In the genomic region with DNA sequence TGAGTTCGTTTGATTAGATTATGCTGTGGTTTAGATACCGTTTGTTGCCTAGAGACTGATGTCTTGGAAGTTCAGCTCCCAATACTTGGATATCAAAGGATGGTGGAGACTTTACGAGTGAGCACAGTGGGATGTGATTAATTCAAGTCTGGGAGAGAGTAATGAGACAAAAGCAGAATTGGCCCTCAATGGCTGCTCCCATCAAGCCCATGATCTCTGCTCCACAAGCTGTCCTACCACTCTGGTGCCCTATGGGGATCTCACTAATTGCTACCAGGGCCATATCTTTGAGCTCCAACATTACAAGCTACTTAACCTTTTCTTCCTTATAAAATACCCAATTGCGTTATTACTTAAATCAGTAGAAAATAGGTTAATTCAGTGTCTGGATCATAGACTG, we compare ENCODE assay signal across 24 mouse cellular contexts. TPM values are rescaled to one million over a fixed set of nuclear protein-coding genes. Genes with fewer than 3 reads are reported as not detected.
DNase-seq lines count a peak whose midpoint lies in the region; ATAC-seq and TF ChIP-seq lines count a peak whose summit lies in the region.
"Had no signal": no experiment of that assay in that cellular context is flagged by ENCODE, and none has a peak within 500 bp of the region (broad histone marks: within the 10 kb centered on the region; RNA-seq: fewer than 3 reads in every experiment).

No protein-coding gene starts in this region.

- no peak overlapping the region for H3K4me3 ChIP-seq in forebrain, embryonic 11.5 days (ENCODE audit: low read depth, low read length)
- no peak overlapping the region for H3K4me3 ChIP-seq in forebrain, postnatal 0 days (ENCODE audit: low read depth, low read length)
- no peak overlapping the region for H3K4me3 ChIP-seq in midbrain, embryonic 12.5 days
- no peak overlapping the region for H3K4me3 ChIP-seq in midbrain, embryonic 10.5 days
- H3K4me3 ChIP-seq: embryonic facial prominence, embryonic 13.5 days; heart, embryonic 10.5 days; hindbrain, embryonic 13.5 days had no signal

- peak; percentile 88 for ATAC-seq in forebrain, embryonic 11.5 days (replicated peaks; ENCODE audit: low FRiP score)
- no peak for ATAC-seq in forebrain, postnatal 0 days
- peak; percentile 54 for ATAC-seq in midbrain, embryonic 12.5 days (ENCODE audit: low FRiP score, low read depth)
- ATAC-seq: intestine, embryonic 16.5 days had no signal

- H3K27me3 ChIP-seq in forebrain, embryonic 11.5 days (ENCODE audit: control insufficient read depth, insufficient read depth, low read length), result no peaks in the 10 kb centered on the region
- no peaks in the 10 kb centered on the region for H3K27me3 ChIP-seq in forebrain, postnatal 0 days (ENCODE audit: insufficient read depth, low read length)
- no peaks in the 10 kb centered on the region for H3K27me3 ChIP-seq in midbrain, embryonic 12.5 days
- no peaks in the 10 kb centered on the region for H3K27me3 ChIP-seq in midbrain, embryonic 10.5 days (ENCODE audit: low read depth, poor library complexity, severe bottlenecking)
- H3K27me3 ChIP-seq: CH12.LX; embryonic facial prominence, embryonic 13.5 days; hindbrain, embryonic 13.5 days had no signal

- H3K27ac ChIP-seq in forebrain, embryonic 11.5 days (ENCODE audit: low read depth, low read length), result no peak overlapping the region
- H3K27ac ChIP-seq in forebrain, postnatal 0 days (ENCODE audit: low read depth, low read length), result no peak overlapping the region
- H3K27ac ChIP-seq in midbrain, embryonic 12.5 days (replicated peaks), result no peak overlapping the region
- no peak overlapping the region for H3K27ac ChIP-seq in midbrain, embryonic 10.5 days (replicated peaks)
- H3K27ac ChIP-seq: embryonic facial prominence, embryonic 13.5 days; heart, embryonic 10.5 days; hindbrain, embryonic 13.5 days had no signal

- H3K9ac ChIP-seq in forebrain, embryonic 11.5 days (ENCODE audit: low read length), result no peak overlapping the region
- no peak overlapping the region for H3K9ac ChIP-seq in forebrain, postnatal 0 days
- no peak overlapping the region for H3K9ac ChIP-seq in midbrain, embryonic 12.5 days (replicated peaks)
- H3K9ac ChIP-seq: embryonic facial prominence, embryonic 13.5 days; hindbrain, embryonic 13.5 days had no signal

- no peak overlapping the region for H3K4me2 ChIP-seq in forebrain, embryonic 11.5 days (ENCODE audit: low read depth, low read length, severe bottlenecking)
- H3K4me2 ChIP-seq in forebrain, postnatal 0 days (ENCODE audit: low read depth), result no peak overlapping the region
- no peak overlapping the region for H3K4me2 ChIP-seq in midbrain, embryonic 12.5 days (replicated peaks)
- H3K4me2 ChIP-seq: embryonic facial prominence, embryonic 13.5 days; hindbrain, embryonic 13.5 days had no signal

- TF ChIP-seq POLR2A in brain, embryonic 14.5 days (IDR thresholded peaks at IDR 0.05; ENCODE audit: borderline replicate concordance, extremely low read depth, insufficient read depth, insufficient read length, poor library complexity, severe bottlenecking), result no peak

- TF ChIP-seq CTCF in forebrain, postnatal 0 days (IDR thresholded peaks at IDR 0.05; ENCODE audit: low read depth), result no peak
- no peak for TF ChIP-seq CTCF in brain, embryonic 14.5 days (IDR thresholded peaks at IDR 0.05; ENCODE audit: borderline replicate concordance, extremely low read depth, insufficient read depth, insufficient read length)

- H3K4me1 ChIP-seq in forebrain, embryonic 11.5 days (replicated peaks; ENCODE audit: control insufficient read depth, insufficient read depth, low read length), result no peaks in the 10 kb centered on the region
- H3K4me1 ChIP-seq in forebrain, postnatal 0 days (ENCODE audit: insufficient read depth), result no peaks in the 10 kb centered on the region
- H3K4me1 ChIP-seq in midbrain, embryonic 12.5 days, result no peaks in the 10 kb centered on the region; the same call in 1 of the 2 replicates
- no peaks in the 10 kb centered on the region; the same call in 1 of the 2 replicates for H3K4me1 ChIP-seq in midbrain, embryonic 10.5 days
- H3K4me1 ChIP-seq: embryonic facial prominence, embryonic 13.5 days; heart, embryonic 10.5 days; hindbrain, embryonic 13.5 days had no signal

- no peaks in the 10 kb centered on the region for H3K36me3 ChIP-seq in forebrain, embryonic 11.5 days (ENCODE audit: control insufficient read depth, insufficient read depth, low read length)
- H3K36me3 ChIP-seq in forebrain, postnatal 0 days (ENCODE audit: insufficient read depth), result no peaks in the 10 kb centered on the region
- no peaks in the 10 kb centered on the region for H3K36me3 ChIP-seq in midbrain, embryonic 12.5 days
- H3K36me3 ChIP-seq in midbrain, embryonic 10.5 days, result no peaks in the 10 kb centered on the region
- H3K36me3 ChIP-seq: embryonic facial prominence, embryonic 13.5 days; heart, embryonic 10.5 days; hindbrain, embryonic 13.5 days had no signal

- no peaks in the 10 kb centered on the region for H3K9me3 ChIP-seq in forebrain, embryonic 11.5 days (ENCODE audit: control insufficient read depth, low read length)
- no peaks in the 10 kb centered on the region for H3K9me3 ChIP-seq in forebrain, postnatal 0 days (ENCODE audit: low read length)
- no peaks in the 10 kb centered on the region for H3K9me3 ChIP-seq in midbrain, embryonic 12.5 days
- H3K9me3 ChIP-seq in midbrain, embryonic 10.5 days (replicated peaks), result no peaks in the 10 kb centered on the region
- H3K9me3 ChIP-seq: embryonic facial prominence, embryonic 13.5 days; heart, embryonic 10.5 days; hindbrain, embryonic 13.5 days had no signal

- no peak for DNase-seq in forebrain, embryonic 11.5 days (ENCODE audit: low spot score)
- DNase-seq in forebrain, postnatal 0 days, result no peak
- no peak for DNase-seq in midbrain, embryonic 10.5 days (ENCODE audit: low spot score)
- peak; percentile 43 for DNase-seq in brain, embryonic 14.5 days (ENCODE audit: low read depth)
- peak; percentile 62 for DNase-seq in retina, embryonic 14.5 days (ENCODE audit: low spot score)
- no peak for DNase-seq in spleen, adult 18-20 months
- DNase-seq: adrenal gland, adult 2 months; adrenal gland, postnatal 36 days; cerebellum, adult 11 months; cerebellum, adult 8-10 months; cerebellum, postnatal 14 days; gastrocnemius, postnatal 10 days; heart, adult 18-20 months; heart, postnatal 10 days had no signal

- 25% methylated on average over 4 of the region's 4 CpGs for WGBS in forebrain, embryonic 11.5 days
- 16% methylated on average over 4 of the region's 4 CpGs for WGBS in forebrain, postnatal 0 days
- WGBS in midbrain, embryonic 12.5 days, result 36% methylated on average over 4 of the region's 4 CpGs
- 54% methylated on average over 4 of the region's 4 CpGs for WGBS in midbrain, embryonic 10.5 days

RNA-seq across cellular contexts. Expression of a gene that starts 22.5 kb away (rescaled TPM):
- 0.49 and 0.64 TPM in 2 replicates for polyA plus RNA-seq in forebrain, embryonic 11.5 days (2014; fragmentation: Nextera tagmentation; extraction: Ambion mirVana)
- 2.4 and 2.9 TPM in 2 replicates for total RNA-seq in forebrain, postnatal 0 days (2014; rRNA removed)
- polyA plus RNA-seq in forebrain, postnatal 0 days (2015; fragmentation: Nextera tagmentation; extraction: Ambion mirVana), result 2.0 and 3.4 TPM in 2 replicates
- 1.1 TPM in 2 replicates for polyA plus RNA-seq in midbrain, embryonic 12.5 days (2016; fragmentation: Nextera tagmentation; extraction: Ambion mirVana)
- polyA plus RNA-seq in midbrain, embryonic 10.5 days (2016; fragmentation: Nextera tagmentation; extraction: Ambion mirVana), result 0.23 and 0.34 TPM in 2 replicates
- polyA plus RNA-seq in brain, embryonic 14.5 days (2012; rRNA removed), result 1.1 and 2.7 TPM in 2 replicates
- total RNA-seq: adrenal gland, adult 2 months; adrenal gland, postnatal 36 days; CH12.LX; common myeloid progenitor, adult 5-6 weeks; gastrocnemius, postnatal 10 days; gastrocnemius, postnatal 4 days; heart, adult 18-20 months; heart, postnatal 10 days; hematopoietic stem cell, adult 5-6 weeks had no signal
- polyA plus RNA-seq: adrenal gland, adult 2 months; heart, embryonic 14.5 days had no signal

Comparison
In these comparisons a context has a peak if more than half of its experiments do, and no peak if none do; other contexts are left out.
1. DNase-seq: peak in brain, embryonic 14.5 days (single experiment) and retina, embryonic 14.5 days (single experiment); none in forebrain, embryonic 11.5 days (single experiment), forebrain, postnatal 0 days (single experiment), midbrain, embryonic 10.5 days (single experiment) and spleen, adult 18-20 months (0 of 2).